Mouse (Mus musculus) thymus, adult 2 months (tissue): Measurements from ENCODE around the gene Vamp2. TPM values are rescaled to one million over a fixed set of nuclear protein-coding genes. Genes with fewer than 3 reads are reported as not detected.

Experiments
- DNase-seq: peaks from one replicate; pipeline ENCODE4 v3.0.0; 2021
- H3K27ac ChIP-seq: fragments of 200-500 bp; 2 replicates; pipeline ENCODE4 v1.5.1; 2012; ENCODE audit warnings: low read length, control low read depth; ENCODE audit not compliant: control insufficient read depth, insufficient read depth
- H3K27me3 ChIP-seq: fragments of 200-500 bp; 2 replicates; pipeline ENCODE4 v1.6.1; 2012; ENCODE audit warnings: mild to moderate bottlenecking, low read length, moderate library complexity, mixed read lengths; ENCODE audit not compliant: control insufficient read depth, insufficient read depth
- H3K36me3 ChIP-seq: fragments of 200-500 bp; 2 replicates; pipeline ENCODE4 v1.6.1; 2012; ENCODE audit warnings: mild to moderate bottlenecking, low read length, moderate library complexity; ENCODE audit not compliant: control insufficient read depth, insufficient read depth
- H3K4me1 ChIP-seq: fragments of 200-500 bp; replicated peaks from 2 replicates; pipeline ENCODE4 v1.6.1; 2012; ENCODE audit warnings: low read length; ENCODE audit not compliant: control insufficient read depth, insufficient read depth
- H3K4me3 ChIP-seq: fragments of 200-500 bp; 2 replicates; pipeline ENCODE4 v1.5.1; 2012; ENCODE audit warnings: mild to moderate bottlenecking, low read length, control low read depth, moderate library complexity; ENCODE audit not compliant: control insufficient read depth, insufficient read depth
- CTCF ChIP-seq: fragments of 200-500 bp; IDR thresholded peaks from 2 replicates; pipeline ENCODE4 v1.5.1; 2012; ENCODE audit warnings: mild to moderate bottlenecking, control low read depth, low read length, moderate library complexity, borderline replicate concordance; ENCODE audit not compliant: control insufficient read depth, poor library complexity, insufficient read depth; ENCODE audit errors: extremely low read depth
- POLR2A ChIP-seq: fragments of 200-500 bp; IDR thresholded peaks from 2 replicates; pipeline ENCODE4 v1.6.1; 2012; ENCODE audit warnings: mild to moderate bottlenecking, low read length, control low read depth, moderate library complexity; ENCODE audit not compliant: control insufficient read depth, poor library complexity, insufficient read depth; ENCODE audit errors: extremely low read depth
- WGBS: fragments of 180-500 bp; shearing (Covaris S2); methylation state at CpG from one replicate; pipeline ENCODE4 v1.1.7; 2018; 5-methylcytosine and 5-hydroxymethylcytosine counted together
- polyA plus RNA-seq: library from polyadenylated mRNA; depleted of rRNA; stranded (reverse); fragments of >200 nt; gene quantifications from 2 replicates; pipeline ENCODE4 v1.2.3, GENCODE M21; 2012

The Vamp2 gene
- polyA plus RNA-seq, 1 experiment: 159 TPM

DNA sequence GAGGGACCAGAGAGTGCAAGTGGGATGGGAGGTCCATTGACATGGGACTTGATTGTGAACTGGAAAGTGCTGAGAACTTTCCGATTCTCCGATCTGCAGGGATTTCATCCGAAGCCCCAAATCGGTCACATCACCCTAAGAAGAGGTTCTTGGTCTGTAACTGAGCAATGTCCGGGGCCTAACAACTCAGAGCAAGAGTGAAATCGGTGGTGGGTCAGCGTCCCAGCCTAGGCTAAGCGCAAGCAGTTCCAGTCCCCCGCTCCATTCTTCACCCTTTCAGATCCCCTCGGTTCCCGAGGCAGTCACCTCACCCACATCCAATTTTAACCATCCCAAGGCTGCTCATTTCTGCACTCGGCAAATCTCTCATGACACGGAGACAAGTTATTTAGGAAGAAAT is 18.2 kb upstream of the Vamp2 start:
- peaks cover 23% of the 10 kb centered on the region for H3K4me1 ChIP-seq
- DNase-seq: no peak
- no peaks in the 10 kb centered on the region for H3K36me3 ChIP-seq
- peak overlapping the region; percentile 64 for H3K4me3 ChIP-seq
- H3K27me3 ChIP-seq: no peaks in the 10 kb centered on the region
- TF ChIP-seq POLR2A (no peak), CTCF (no peak)
- 1% methylated on average over 13 of the region's 13 CpGs for WGBS
- H3K27ac ChIP-seq: peak overlapping the region; percentile 46

DNA sequence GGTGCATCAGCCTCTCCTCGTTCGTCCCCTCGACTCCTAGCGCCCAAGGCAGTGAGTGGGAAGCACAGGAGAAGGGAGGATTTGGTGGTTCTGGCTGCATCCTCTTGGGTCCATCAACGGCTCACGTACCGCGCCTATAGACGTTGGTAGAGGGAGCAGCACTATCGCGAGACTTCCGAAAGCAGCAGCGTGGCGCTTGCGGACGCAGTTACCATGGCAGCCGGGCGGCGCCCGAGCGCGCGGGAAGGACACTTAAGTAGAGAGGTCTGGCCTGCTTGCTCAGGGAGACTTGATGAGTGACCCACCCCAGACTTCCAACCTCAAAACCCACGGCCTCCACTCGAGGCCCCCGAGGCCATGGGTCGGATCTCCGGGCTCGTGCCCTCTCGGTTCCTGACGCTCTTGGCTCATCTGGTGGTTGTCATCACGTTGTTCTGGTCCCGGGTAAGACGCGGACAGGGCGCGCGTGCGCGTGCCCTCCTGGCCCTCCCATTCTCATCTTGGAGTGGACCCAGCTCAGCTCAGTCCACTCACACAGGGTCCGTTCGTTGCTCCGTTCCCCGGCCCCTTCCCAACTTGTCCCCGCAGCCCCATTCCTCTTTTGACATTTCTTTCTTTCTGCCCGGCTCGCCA is 17.6 kb upstream of the Vamp2 start, which contains the start of gene Tmem107:
Gene Tmem107 (plus strand): TSS at position 217 of the 633 bp plus-strand sequence.
- Histone ChIP-seq H3K27me3 (no peaks in the 10 kb centered on the region), H3K36me3 (no peaks in the 10 kb centered on the region), H3K4me3 (peak within 1 kb of the TSS; percentile 64), H3K27ac (peak within 1 kb of the TSS; percentile 46), H3K4me1 (peaks cover 23% of the 10 kb centered on the region)
- DNase-seq: peak; percentile 92
- WGBS: under 1% methylated on average over 47 of the region's 47 CpGs
- peak; percentile 57; the same call in 1 of the 2 replicates for TF ChIP-seq POLR2A
- TF ChIP-seq CTCF: no peak

DNA sequence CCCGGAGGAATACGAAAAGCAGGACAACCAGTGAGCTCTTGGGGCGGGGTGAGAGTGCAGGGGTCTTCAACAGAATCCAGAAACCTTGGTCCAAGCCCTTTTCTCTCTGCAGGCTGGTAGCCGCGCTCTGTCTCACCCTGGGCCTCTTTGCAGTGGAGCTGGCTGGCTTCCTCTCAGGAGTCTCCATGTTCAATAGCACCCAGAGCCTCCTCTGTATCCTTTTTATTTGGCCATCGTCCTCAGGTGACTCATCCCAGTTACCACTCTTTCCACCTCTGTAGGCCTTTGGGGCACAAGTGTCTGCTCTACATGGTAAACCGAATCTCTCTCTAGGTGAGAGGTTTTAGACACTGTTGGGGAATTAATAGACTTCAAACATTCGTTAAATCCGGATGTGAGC is 17.0 kb upstream of the Vamp2 start:
- no peak for DNase-seq
- Histone ChIP-seq H3K4me1 (peaks cover 20% of the 10 kb centered on the region), H3K4me3 (peak overlapping the region; percentile 64), H3K36me3 (no peaks in the 10 kb centered on the region), H3K27me3 (no peaks in the 10 kb centered on the region), H3K27ac (no peak overlapping the region)
- WGBS: 52% methylated on average over 9 of the region's 9 CpGs
- TF ChIP-seq CTCF: no peak
- TF ChIP-seq POLR2A: no peak

DNA sequence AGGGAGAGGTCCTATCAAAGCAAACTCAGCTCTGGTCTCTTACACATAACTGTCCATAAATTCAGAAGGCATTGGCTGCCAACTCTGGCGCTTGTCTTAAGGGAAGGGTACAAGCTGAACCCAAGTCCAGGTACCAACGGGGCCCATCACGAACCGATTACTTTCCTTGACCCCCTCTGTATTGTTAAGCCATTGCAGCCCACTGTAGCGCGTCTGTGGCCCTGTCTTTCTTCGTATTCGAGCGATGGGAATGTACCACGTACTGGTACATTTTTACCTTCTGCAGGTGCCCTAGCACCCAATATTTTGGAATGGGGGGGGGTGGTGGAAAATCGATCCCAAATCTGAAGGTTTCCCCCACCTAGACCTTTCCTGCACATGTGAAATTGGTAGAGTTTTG is 16.1 kb upstream of the Vamp2 start:
- peaks cover 15% of the 10 kb centered on the region for H3K4me1 ChIP-seq
- TF ChIP-seq CTCF: no peak
- no peak for TF ChIP-seq POLR2A
- no peak for DNase-seq
- 94% methylated on average over 11 of the region's 11 CpGs for WGBS
- no peak overlapping the region for H3K4me3 ChIP-seq
- no peak overlapping the region for H3K27ac ChIP-seq
- H3K27me3 ChIP-seq: no peaks in the 10 kb centered on the region
- H3K36me3 ChIP-seq: no peaks in the 10 kb centered on the region

DNA sequence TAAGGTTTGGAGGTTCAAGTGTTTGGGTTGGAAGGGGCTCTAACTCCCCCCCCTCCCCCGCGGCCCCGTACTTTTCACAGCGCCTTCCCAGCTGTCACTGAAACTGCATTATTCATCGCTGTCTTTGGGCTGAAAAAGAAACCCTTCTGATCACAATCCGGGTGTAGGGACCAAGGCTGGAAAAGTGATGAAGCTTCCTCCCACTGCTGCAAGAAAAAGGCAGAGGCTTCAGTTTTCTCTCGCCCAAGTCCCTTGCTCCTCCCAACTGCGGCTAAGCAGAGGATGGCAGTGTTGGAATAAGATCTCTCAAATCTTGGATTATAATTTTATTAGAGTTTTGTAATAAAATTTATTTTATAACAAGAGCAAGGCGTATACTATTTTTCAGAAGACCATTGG is 15.6 kb upstream of the Vamp2 start:
- TF ChIP-seq CTCF (no peak), POLR2A (no peak)
- Histone ChIP-seq H3K4me3 (peak overlapping the region; percentile 21; the same call in 1 of the 2 replicates), H3K36me3 (no peaks in the 10 kb centered on the region), H3K27me3 (no peaks in the 10 kb centered on the region), H3K4me1 (peaks cover 15% of the 10 kb centered on the region), H3K27ac (peak overlapping the region; percentile 56; the same call in 1 of the 2 replicates)
- WGBS: 31% methylated on average over 9 of the region's 9 CpGs
- DNase-seq: no peak

DNA sequence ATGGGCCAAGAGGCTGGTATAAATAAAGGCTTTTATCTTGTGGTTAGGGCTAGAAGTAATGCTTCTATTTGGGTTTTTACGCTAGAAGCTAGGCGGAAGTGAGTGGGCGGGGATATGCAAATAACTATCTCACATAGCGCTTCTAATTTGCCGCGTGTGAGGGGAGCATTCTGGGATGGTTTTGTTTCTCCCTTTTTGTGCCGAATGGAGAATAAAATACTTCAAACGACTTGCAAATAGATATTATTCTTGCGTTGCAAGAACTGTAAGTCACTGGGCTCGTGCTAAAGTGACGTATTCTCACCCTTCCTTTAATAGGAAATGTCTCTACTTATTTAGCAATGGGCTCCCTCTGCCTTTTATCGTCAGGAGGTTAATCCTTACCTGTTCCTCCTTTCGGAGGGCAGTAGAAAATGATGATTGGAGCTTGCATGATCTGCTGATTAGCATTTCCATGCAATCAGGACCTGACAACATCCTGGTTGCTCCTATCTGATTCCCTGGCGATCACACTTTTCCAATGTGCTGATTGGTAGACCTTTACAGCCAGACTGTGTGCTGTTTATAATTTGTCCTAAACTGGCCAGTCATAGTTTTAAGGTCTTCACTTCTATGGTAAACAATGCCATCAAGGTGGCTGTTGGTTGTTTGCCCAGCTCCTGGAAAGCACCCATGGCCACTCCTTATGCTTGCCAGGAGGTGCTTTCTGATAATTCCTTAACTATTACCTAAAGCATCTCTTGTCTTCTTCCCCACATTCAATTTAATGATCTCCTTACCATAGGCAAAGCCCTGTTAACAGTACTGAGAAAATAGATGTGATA is 15.0 kb upstream of the Vamp2 start:
- H3K4me1 ChIP-seq: peaks cover 20% of the 10 kb centered on the region
- no peaks in the 10 kb centered on the region for H3K36me3 ChIP-seq
- DNase-seq: peak; percentile 81
- no peak overlapping the region for H3K4me3 ChIP-seq
- TF ChIP-seq POLR2A (no peak), CTCF (no peak)
- no peaks in the 10 kb centered on the region for H3K27me3 ChIP-seq
- H3K27ac ChIP-seq: peak overlapping the region; percentile 52
- WGBS: under 1% methylated on average over 14 of the region's 14 CpGs
